Mouse (Mus musculus) fibroblast of lung, adult 2 months (primary cell): ENCODE data around the gene Etnk2.

ENCODE experiments used
- DNase-seq: peaks from one replicate; pipeline ENCODE4 v3.0.0-alpha.2; 2011; ENCODE audit warnings: low read depth

Etnk2 gene

GRCm38 (mm10) chr1:133417113-133417512 is 53.7 kb downstream of the Etnk2 start:
- DNase-seq: no peak

GRCm38 (mm10) chr1:133417539-133417938 is 54.2 kb downstream of the Etnk2 start:
- DNase-seq: no peak

GRCm38 (mm10) chr1:133418164-133418800 is 54.9 kb downstream of the Etnk2 start:
- DNase-seq: no peak

GRCm38 (mm10) chr1:133419178-133419834 is 55.9 kb downstream of the Etnk2 start:
- no peak for DNase-seq

- DNase-seq: no peak
These were observed 57.1 kb downstream of the Etnk2 start for GRCm38 (mm10) chr1:133420491-133420890.

- no peak for DNase-seq
These were observed 57.7 kb downstream of the Etnk2 start for GRCm38 (mm10) chr1:133421061-133421460.

- no peak for DNase-seq
These were observed 58.7 kb downstream of the Etnk2 start for GRCm38 (mm10) chr1:133421975-133422570.

- no peak for DNase-seq
These were observed 59.3 kb downstream of the Etnk2 start for GRCm38 (mm10) chr1:133422615-133423161.

- no peak for DNase-seq
These were observed 59.8 kb downstream of the Etnk2 start for GRCm38 (mm10) chr1:133423166-133423542.

GRCm38 (mm10) chr1:133423543-133424480 is 60.4 kb downstream of the Etnk2 start, which contains the start of gene Sox13:
TSS of gene Sox13 (minus strand) at chr1:133424377.
- DNase-seq: peak; percentile 18

- DNase-seq: no peak
These were observed 61.3 kb downstream of the Etnk2 start for GRCm38 (mm10) chr1:133424547-133425140.
